Mouse (Mus musculus) hindbrain, embryonic 14.5 days (tissue): ENCODE measurements around the gene Fes. TPM values are rescaled to one million over a fixed set of nuclear protein-coding genes. Genes with fewer than 3 reads are reported as not detected.
A peak's percentile ranks its signal among the peaks of the same experiment; 100 is the strongest.
"Not testable (repeated sequence)": the region's sequence is repeated elsewhere in the genome, so short reads cannot be mapped to it uniquely, and the experiment has no call there.

Source experiments
- ATAC-seq: fragments of 200-750 bp; cut with Nextera tagmentation; 2 replicates; pipeline ENCODE4 v1.8.0; 2017; ENCODE audit warnings: moderate number of reproducible peaks, mild to moderate bottlenecking, moderate TSS enrichment, moderate library complexity; ENCODE audit not compliant: low FRiP score
- DNase-seq: peaks from one replicate; pipeline ENCODE4 v3.0.0-alpha.2; 2015; ENCODE audit warnings: low spot score
- H3K27ac ChIP-seq: fragments of 300-500 bp; sonication (generic); 2 replicates; pipeline ENCODE4 v1.5.1; 2014; ENCODE audit warnings: mild to moderate bottlenecking, moderate library complexity
- H3K27me3 ChIP-seq: fragments of 300-500 bp; sonication (generic); 2 replicates; pipeline ENCODE4 v1.6.1; 2014; ENCODE audit warnings: mild to moderate bottlenecking, low read length, mixed read lengths; ENCODE audit not compliant: control insufficient read depth, insufficient read depth
- H3K36me3 ChIP-seq: fragments of 300-500 bp; sonication (generic); replicated peaks from 2 replicates; pipeline ENCODE4 v1.6.1; 2014; ENCODE audit not compliant: control insufficient read depth, insufficient read depth
- H3K4me1 ChIP-seq: fragments of 300-500 bp; sonication (generic); replicated peaks from 2 replicates; pipeline ENCODE4 v1.6.1; 2014; ENCODE audit warnings: antibody characterized with exemption, low read length, mixed read lengths; ENCODE audit not compliant: control insufficient read depth, insufficient read depth
- H3K4me2 ChIP-seq: fragments of 300-500 bp; sonication (generic); replicated peaks from 2 replicates; pipeline ENCODE4 v1.6.1; 2014; ENCODE audit warnings: mild to moderate bottlenecking, moderate library complexity
- H3K4me3 ChIP-seq: fragments of 300-500 bp; sonication (generic); replicated peaks from 2 replicates; pipeline ENCODE4 v1.5.1; 2014; ENCODE audit warnings: mild to moderate bottlenecking, low read length
- H3K9ac ChIP-seq: fragments of 300-500 bp; sonication (generic); 2 replicates; pipeline ENCODE4 v1.6.1; 2014
- H3K9me3 ChIP-seq: fragments of 300-500 bp; sonication (generic); 2 replicates; pipeline ENCODE4 v1.6.1; 2016; ENCODE audit warnings: low read length; ENCODE audit not compliant: control insufficient read depth
- WGBS: fragments of 180-500 bp; shearing (Covaris S2); extraction: QIAGEN DNeasy Blood & Tissue Kit; methylation state at CpG from one replicate; pipeline ENCODE4 v1.1.7; 2014; 5-methylcytosine and 5-hydroxymethylcytosine counted together
- polyA plus RNA-seq: library from polyadenylated mRNA; unstranded; fragments of >200 nt; fragmentation: Nextera tagmentation; extraction: Ambion mirVana; gene quantifications from 2 replicates; pipeline ENCODE4 v1.2.1, GENCODE M21; 2014

Gene Fes
- polyA plus RNA-seq, 1 experiment from 2014 or later = 4.6 TPM

DNA sequence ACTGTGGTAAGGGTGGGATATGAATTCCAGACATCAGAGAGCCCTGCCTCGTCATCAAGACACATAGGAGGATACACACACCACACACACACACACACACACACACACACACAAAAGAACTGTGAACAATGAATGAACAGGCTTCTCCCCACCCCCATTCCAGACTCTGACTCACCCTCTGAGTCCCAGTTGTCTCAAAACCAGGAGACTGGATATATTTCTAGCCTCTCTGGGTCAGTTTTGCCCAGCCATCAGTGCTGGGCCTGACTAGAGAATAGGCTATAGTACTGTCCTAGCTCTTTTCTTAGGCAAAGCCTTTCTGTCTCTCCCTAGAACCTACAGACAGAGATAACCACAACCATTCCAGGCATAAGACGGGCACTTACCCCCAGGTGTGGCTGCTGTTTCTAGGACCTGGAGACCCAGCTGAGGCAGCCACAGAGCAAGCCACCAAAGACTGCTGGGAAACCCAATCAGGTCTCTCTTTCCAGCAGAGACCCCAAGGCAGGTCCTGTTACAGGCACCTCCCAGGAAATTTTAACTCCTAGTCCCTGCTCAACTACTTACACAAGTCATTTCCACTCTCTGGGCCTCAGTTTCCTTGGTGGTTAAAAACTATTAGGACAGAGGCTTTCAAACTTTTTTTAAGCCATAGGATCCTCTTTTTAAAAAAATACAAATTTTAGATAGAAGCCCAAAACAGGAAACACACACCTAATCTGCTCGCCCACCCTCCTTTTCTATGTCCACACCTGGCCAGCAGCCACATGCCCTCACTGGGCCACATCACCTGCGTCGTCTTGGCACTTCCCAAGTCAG, 13.5 kb upstream of the Fes start:
- no peak for ATAC-seq
- 22% methylated on average over 5 of the region's 5 CpGs for WGBS
- Histone ChIP-seq H3K36me3 (peaks cover 19% of the 10 kb centered on the region), H3K4me1 (peaks cover 23% of the 10 kb centered on the region), H3K4me3 (peak overlapping the region; percentile 78), H3K9me3 (no peaks in the 10 kb centered on the region), H3K27ac (peak overlapping the region; percentile 79; the same call in 1 of the 2 replicates), H3K4me2 (peak overlapping the region; percentile 96), H3K27me3 (no peaks in the 10 kb centered on the region), H3K9ac (peak overlapping the region; percentile 86)
- DNase-seq = no peak

DNA sequence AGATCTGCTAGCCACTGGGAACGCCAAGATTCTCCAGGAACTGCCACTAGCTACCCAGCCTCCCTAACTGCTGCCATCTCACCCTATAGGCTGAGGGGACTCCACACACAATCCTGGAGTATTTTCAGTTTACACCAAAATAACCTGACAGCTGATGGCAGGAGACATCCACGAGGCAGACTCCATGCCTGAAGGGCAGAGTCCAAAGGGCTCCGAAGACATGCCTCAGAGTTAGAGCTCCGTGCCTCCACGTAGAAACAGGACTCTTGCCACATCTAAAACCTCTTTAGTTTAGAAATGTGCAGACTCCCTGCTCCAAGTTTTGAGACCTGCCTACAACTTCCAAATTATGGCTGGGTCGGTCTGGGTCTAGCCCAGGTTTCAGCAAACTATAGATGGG, 12.8 kb upstream of the Fes start:
- no peak overlapping the region for H3K27ac ChIP-seq
- ATAC-seq = no peak
- H3K27me3 ChIP-seq = no peaks in the 10 kb centered on the region
- H3K36me3 ChIP-seq = peaks cover 25% of the 10 kb centered on the region
- H3K9ac ChIP-seq = peak overlapping the region; percentile 86; the same call in 1 of the 2 replicates
- no peaks in the 10 kb centered on the region for H3K9me3 ChIP-seq
- H3K4me1 ChIP-seq = peaks cover 23% of the 10 kb centered on the region
- no peak for DNase-seq
- H3K4me3 ChIP-seq = 0 out of 2 replicates have a peak overlapping the region, but pooled peaks have one; percentile 8
- 74% methylated on average over 6 of the region's 6 CpGs for WGBS
- H3K4me2 ChIP-seq = peak overlapping the region; percentile 96; the same call in 1 of the 2 replicates

GRCm38 (mm10) chr7:80400099-80400498, 12.4 kb upstream of the Fes start:
- Histone ChIP-seq H3K36me3 (peaks cover 29% of the 10 kb centered on the region), H3K4me3 (0 out of 2 replicates have a peak overlapping the region, but pooled peaks have one; percentile 8), H3K9ac (0 out of 2 replicates have a peak overlapping the region, but pooled peaks have one; percentile 0), H3K9me3 (no peaks in the 10 kb centered on the region), H3K27ac (no peak overlapping the region), H3K4me1 (peaks cover 23% of the 10 kb centered on the region), H3K27me3 (no peaks in the 10 kb centered on the region), H3K4me2 (no peak overlapping the region)
- 59% methylated on average over 5 of the region's 5 CpGs for WGBS
- ATAC-seq = no peak
- no peak for DNase-seq

DNA sequence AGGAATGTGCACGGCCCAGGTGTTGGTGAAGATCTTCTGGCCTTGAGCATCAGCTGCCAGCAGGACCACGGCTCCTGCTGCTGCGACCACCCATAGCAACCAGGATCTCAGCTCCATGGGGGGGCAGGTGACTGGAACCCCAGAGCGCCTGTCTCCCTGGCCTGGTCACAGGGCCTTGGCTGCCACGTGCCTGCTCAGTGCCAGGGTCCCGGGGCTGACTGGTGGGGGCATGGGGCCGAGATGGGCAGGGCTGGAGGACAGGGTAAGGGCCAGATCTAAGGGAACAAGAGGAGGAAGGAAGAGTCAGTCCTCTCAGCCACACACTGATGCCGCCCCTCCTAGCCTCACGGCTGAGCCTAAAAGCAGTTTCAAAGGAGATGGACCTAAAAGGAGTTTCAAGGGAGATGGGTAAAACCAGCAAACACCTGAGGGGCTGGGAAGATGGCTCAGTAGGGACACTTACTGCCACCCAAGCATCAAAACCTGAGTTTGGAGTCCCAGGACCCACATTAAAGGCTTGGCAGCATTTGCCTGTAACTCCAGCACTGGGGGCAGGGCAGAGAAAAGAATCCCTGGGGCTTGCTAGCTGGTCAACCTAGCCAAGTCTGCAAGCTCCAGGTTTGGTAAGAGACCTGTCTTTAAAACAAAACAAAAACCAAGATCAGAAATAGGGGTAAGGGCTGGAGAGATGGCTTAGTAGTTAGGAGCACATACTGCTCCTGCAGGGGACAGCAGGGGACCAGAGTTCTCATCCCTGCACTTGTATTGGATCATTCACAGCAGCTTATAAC, 11.1 kb upstream of the Fes start:
- Histone ChIP-seq H3K4me1 (peaks cover 23% of the 10 kb centered on the region), H3K36me3 (peaks cover 39% of the 10 kb centered on the region), H3K27ac (no peak overlapping the region), H3K9me3 (no peaks in the 10 kb centered on the region), H3K4me2 (no peak overlapping the region), H3K27me3 (no peaks in the 10 kb centered on the region), H3K9ac (0 out of 2 replicates have a peak overlapping the region, but pooled peaks have one; percentile 5), H3K4me3 (no peak overlapping the region)
- ATAC-seq (no peak), DNase-seq (no peak)
- WGBS = 75% methylated on average over 9 of the region's 9 CpGs

DNA sequence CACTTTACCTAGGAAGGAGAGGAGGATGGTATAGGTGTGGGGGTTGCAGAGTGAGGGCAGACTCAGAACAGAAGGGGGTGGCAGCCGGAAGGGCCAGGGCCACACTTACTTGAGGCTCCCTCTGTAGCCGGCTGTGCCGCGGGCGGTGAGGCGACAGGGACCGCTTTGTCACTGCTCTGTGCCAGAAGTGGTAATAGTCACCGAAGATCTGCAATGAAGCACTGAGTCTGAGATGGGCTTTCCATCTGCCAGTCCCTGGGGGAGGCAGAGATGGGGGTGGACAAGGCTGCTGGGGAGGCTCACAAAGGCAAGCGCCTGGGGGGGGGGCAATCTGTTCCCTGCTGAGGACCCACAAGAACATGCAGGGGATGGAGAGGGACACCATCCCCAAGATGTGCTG, 10.2 kb upstream of the Fes start:
- DNase-seq = no peak
- Histone ChIP-seq H3K27me3 (no peaks in the 10 kb centered on the region), H3K9me3 (no peaks in the 10 kb centered on the region), H3K4me2 (no peak overlapping the region), H3K4me1 (peaks cover 16% of the 10 kb centered on the region), H3K9ac (no peak overlapping the region), H3K4me3 (no peak overlapping the region), H3K27ac (no peak overlapping the region), H3K36me3 (peaks cover 48% of the 10 kb centered on the region)
- ATAC-seq = no peak
- WGBS = 88% methylated on average over 9 of the region's 9 CpGs

DNA sequence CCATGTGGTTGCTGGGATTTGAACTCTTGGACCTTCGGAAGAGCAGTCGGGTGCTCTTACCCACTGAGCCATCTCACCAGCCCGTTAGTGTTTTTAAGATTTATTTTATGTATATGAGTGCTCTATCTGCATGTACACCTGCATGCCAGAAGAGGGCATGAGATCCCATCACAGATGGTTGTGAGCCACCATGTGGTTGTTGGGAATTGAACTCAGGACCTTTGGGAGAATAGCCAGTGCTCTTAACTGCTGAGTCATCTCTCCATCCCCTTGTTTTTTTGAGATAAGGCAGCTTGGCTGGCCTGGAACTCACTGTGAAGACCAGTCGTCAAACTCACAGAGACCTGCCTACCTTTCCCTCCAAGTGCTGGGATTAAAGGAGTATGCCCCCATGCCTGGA, 8.7 kb upstream of the Fes start:
- not testable (repeated sequence) for H3K9me3 ChIP-seq
- H3K36me3 ChIP-seq = peaks cover 63% of the 10 kb centered on the region

GRCm38 (mm10) chr7:80394600-80394999, 6.9 kb upstream of the Fes start:
- Histone ChIP-seq H3K27ac (no peak overlapping the region), H3K36me3 (peaks cover 81% of the 10 kb centered on the region), H3K9me3 (no peaks in the 10 kb centered on the region), H3K9ac (no peak overlapping the region), H3K4me1 (no peaks in the 10 kb centered on the region), H3K4me3 (no peak overlapping the region), H3K27me3 (no peaks in the 10 kb centered on the region), H3K4me2 (no peak overlapping the region)
- 94% methylated on average over 4 of the region's 4 CpGs for WGBS
- DNase-seq = no peak
- ATAC-seq = no peak

More for the DNA sequence above, 8.7 kb upstream of the Fes start:
- WGBS = 90% methylated on average over 4 of the region's 4 CpGs
- H3K4me2 ChIP-seq, H3K27ac ChIP-seq, DNase-seq, H3K27me3 ChIP-seq, ATAC-seq, H3K4me3 ChIP-seq, H3K9ac ChIP-seq: not testable (repeated sequence)
- peaks cover 13% of the 10 kb centered on the region for H3K4me1 ChIP-seq

GRCm38 (mm10) chr7:80392119-80392518, 4.4 kb upstream of the Fes start:
- DNase-seq = no peak
- 92% methylated on average over 15 of the region's 15 CpGs for WGBS
- H3K36me3 ChIP-seq = peaks cover 69% of the 10 kb centered on the region
- H3K4me3 ChIP-seq = no peak overlapping the region
- no peak overlapping the region for H3K27ac ChIP-seq
- no peaks in the 10 kb centered on the region for H3K27me3 ChIP-seq
- no peaks in the 10 kb centered on the region for H3K9me3 ChIP-seq
- no peak for ATAC-seq
- no peak overlapping the region for H3K4me2 ChIP-seq
- no peak overlapping the region for H3K9ac ChIP-seq
- no peaks in the 10 kb centered on the region for H3K4me1 ChIP-seq

- DNase-seq = no peak
- H3K9ac ChIP-seq = peak overlapping the region; percentile 41
Observed at GRCm38 (mm10) chr7:80387033-80387632, 613 bp downstream of the Fes start.

More at GRCm38 (mm10) chr7:80387033-80387632, 613 bp downstream of the Fes start:
- H3K36me3 ChIP-seq = peaks cover 25% of the 10 kb centered on the region
- H3K27me3 ChIP-seq = no peaks in the 10 kb centered on the region
- no peak for ATAC-seq
- H3K4me3 ChIP-seq = peak overlapping the region; percentile 15
- H3K9me3 ChIP-seq = no peaks in the 10 kb centered on the region
- no peak overlapping the region for H3K27ac ChIP-seq
- 24% methylated on average over 17 of the region's 17 CpGs for WGBS
- peak overlapping the region; percentile 36 for H3K4me2 ChIP-seq
- H3K4me1 ChIP-seq = no peaks in the 10 kb centered on the region
